Mouse (Mus musculus) spleen, adult 2 months (tissue): ENCODE results near the gene Fhl2.

Source experiments
- CTCF ChIP-seq: fragments of 200-500 bp; IDR thresholded peaks from 2 replicates; pipeline ENCODE4 v1.5.1; 2011; ENCODE audit warnings: mild to moderate bottlenecking, inconsistent platforms; ENCODE audit not compliant: insufficient read depth, insufficient read length, insufficient replicate concordance; ENCODE audit errors: extremely low read depth
- POLR2A ChIP-seq: fragments of 200-500 bp; IDR thresholded peaks from 2 replicates; pipeline ENCODE4 v1.6.1; 2011; ENCODE audit warnings: low read depth, low read length, inconsistent platforms

- no peak for TF ChIP-seq CTCF
- no peak for TF ChIP-seq POLR2A
Measured at GRCm38 (mm10) chr1:43138268-43138812, 58.4 kb downstream of the Fhl2 start.
